8 mouse cellular contexts compared by ENCODE assay signal in the genomic region with DNA sequence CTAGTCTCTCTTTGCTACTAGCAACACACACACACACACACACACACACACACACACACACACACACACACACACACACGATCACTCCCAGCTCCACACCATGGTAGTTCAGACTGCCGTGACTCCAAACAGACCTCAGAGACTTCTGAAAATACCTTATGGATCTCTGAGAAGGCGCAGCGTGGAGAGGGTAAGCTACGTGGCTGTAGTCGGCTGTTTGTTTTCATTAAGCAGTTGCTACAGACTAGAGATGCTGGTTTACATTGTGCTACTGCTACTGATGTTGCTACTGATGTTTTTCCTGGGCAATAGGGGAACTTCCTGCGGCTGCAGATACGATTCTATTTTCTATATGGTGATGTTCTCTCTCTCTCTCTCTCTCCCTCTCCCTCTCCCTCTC.
A peak's percentile ranks its signal among the peaks of the same experiment; 100 is the strongest.
DNase-seq lines count a peak whose midpoint lies in the region; ATAC-seq and TF ChIP-seq lines count a peak whose summit lies in the region.

No protein-coding gene starts in this region.

- TF ChIP-seq POLR2A in myocyte (IDR thresholded peaks at IDR 0.05; ENCODE audit: insufficient read length, low read depth) = no peak

- no peaks in the 10 kb centered on the region for H3K27me3 ChIP-seq in kidney, embryonic 15.5 days
- H3K27me3 ChIP-seq in embryonic facial prominence, embryonic 11.5 days (ENCODE audit: control insufficient read depth, insufficient read depth, low read length) = no peaks in the 10 kb centered on the region
- no peaks in the 10 kb centered on the region for H3K27me3 ChIP-seq in hindbrain, embryonic 15.5 days
- no peaks in the 10 kb centered on the region for H3K27me3 ChIP-seq in myocyte (ENCODE audit: control insufficient read depth, insufficient read depth, insufficient read length)

- H3K79me2 ChIP-seq in myocyte (ENCODE audit: control insufficient read depth, insufficient read depth) = peaks cover 53% of the 10 kb centered on the region

- WGBS in kidney, embryonic 15.5 days = 8% methylated on average over 8 of the region's 8 CpGs
- WGBS in embryonic facial prominence, embryonic 11.5 days = 13% methylated on average over 8 of the region's 8 CpGs
- WGBS in hindbrain, embryonic 15.5 days = 19% methylated on average over 8 of the region's 8 CpGs

- H3K9ac ChIP-seq in kidney, embryonic 15.5 days = peak overlapping the region; percentile 42
- peak overlapping the region; percentile 65 for H3K9ac ChIP-seq in embryonic facial prominence, embryonic 11.5 days (replicated peaks; ENCODE audit: low read length)
- peak overlapping the region; percentile 17; the same call in 1 of the 2 replicates for H3K9ac ChIP-seq in hindbrain, embryonic 15.5 days

- peak; percentile 2; the same call in 1 of the 2 replicates for ATAC-seq in kidney, embryonic 15.5 days (replicated peaks; ENCODE audit: low FRiP score)
- no peak for ATAC-seq in embryonic facial prominence, embryonic 11.5 days (replicated peaks; ENCODE audit: insufficient number of reproducible peaks, low FRiP score, low TSS enrichment, low read depth)
- peak; percentile 43 for ATAC-seq in hindbrain, embryonic 15.5 days (ENCODE audit: low FRiP score, low read depth)

- H3K9me3 ChIP-seq in kidney, embryonic 15.5 days (replicated peaks) = no peaks in the 10 kb centered on the region
- no peaks in the 10 kb centered on the region for H3K9me3 ChIP-seq in embryonic facial prominence, embryonic 11.5 days (replicated peaks; ENCODE audit: control insufficient read depth, low read length)
- no peaks in the 10 kb centered on the region for H3K9me3 ChIP-seq in hindbrain, embryonic 15.5 days

- no peaks in the 10 kb centered on the region for H3K36me3 ChIP-seq in kidney, embryonic 15.5 days
- H3K36me3 ChIP-seq in embryonic facial prominence, embryonic 11.5 days (replicated peaks; ENCODE audit: control insufficient read depth, insufficient read depth, low read depth, low read length) = no peaks in the 10 kb centered on the region
- H3K36me3 ChIP-seq in hindbrain, embryonic 15.5 days = no peaks in the 10 kb centered on the region
- H3K36me3 ChIP-seq in myocyte (ENCODE audit: control insufficient read depth, insufficient read depth) = no peaks in the 10 kb centered on the region

- H3ac ChIP-seq in myocyte (ENCODE audit: control insufficient read depth, insufficient read length) = peak overlapping the region; percentile 5

- H3K4me1 ChIP-seq in kidney, embryonic 15.5 days = peaks cover 52% of the 10 kb centered on the region
- H3K4me1 ChIP-seq in embryonic facial prominence, embryonic 11.5 days (ENCODE audit: control insufficient read depth, insufficient read depth, low read length) = no peaks in the 10 kb centered on the region; the same call in 1 of the 2 replicates
- H3K4me1 ChIP-seq in hindbrain, embryonic 15.5 days (replicated peaks) = peaks cover 36% of the 10 kb centered on the region

- H3K4me2 ChIP-seq in kidney, embryonic 15.5 days = peak overlapping the region; percentile 73
- peak overlapping the region; percentile 59 for H3K4me2 ChIP-seq in embryonic facial prominence, embryonic 11.5 days (ENCODE audit: low read depth, low read length)
- H3K4me2 ChIP-seq in hindbrain, embryonic 15.5 days = peak overlapping the region; percentile 51
- H3K4me2 ChIP-seq in myocyte (ENCODE audit: low read depth) = peak overlapping the region; percentile 91

- DNase-seq in kidney, adult 9 months = no peak
- peak; percentile 50 for DNase-seq in embryonic facial prominence, embryonic 11.5 days (ENCODE audit: low spot score)
- no peak for DNase-seq in T-cell, adult 2 months (ENCODE audit: low spot score)
- no peak for DNase-seq in frontal cortex, postnatal 25 days (ENCODE audit: low spot score in 2 of 2)
- no peak for DNase-seq in kidney, postnatal 10 days

- H3K4me3 ChIP-seq in kidney, embryonic 15.5 days (replicated peaks) = peak overlapping the region; percentile 46
- H3K4me3 ChIP-seq in embryonic facial prominence, embryonic 11.5 days (ENCODE audit: low read depth, low read length) = peak overlapping the region; percentile 48
- H3K4me3 ChIP-seq in hindbrain, embryonic 15.5 days = peak overlapping the region; percentile 30
- peak overlapping the region; percentile 64 for H3K4me3 ChIP-seq in myocyte

- H3K27ac ChIP-seq in kidney, embryonic 15.5 days = peak overlapping the region; percentile 90
- H3K27ac ChIP-seq in embryonic facial prominence, embryonic 11.5 days (replicated peaks; ENCODE audit: low read depth, low read length) = peak overlapping the region; percentile 93
- peak overlapping the region; percentile 76 for H3K27ac ChIP-seq in hindbrain, embryonic 15.5 days (replicated peaks)

TF ChIP-seq in myocyte, 11 proteins besides CTCF, POLR2A, EP300 and RAD21:
- TF ChIP-seq POLR2AphosphoS2 (IDR thresholded peaks at IDR 0.05; ENCODE audit: insufficient read length, low read depth) (no peak), USF1 (IDR thresholded peaks at IDR 0.05; ENCODE audit: low read depth) (no peak)
